Mouse (Mus musculus) 3T3-L1 (cell line): ENCODE results near the gene Plxnb1.

ENCODE experiments used
- DNase-seq: peaks from one replicate; pipeline ENCODE4 v3.0.0-alpha.2; 2015; ENCODE audit warnings: low read depth, low spot score

Gene Plxnb1

GRCm38 (mm10) chr9:109101933-109102445 lies 6.8 kb downstream of the Plxnb1 start:
- DNase-seq: no peak

DNA sequence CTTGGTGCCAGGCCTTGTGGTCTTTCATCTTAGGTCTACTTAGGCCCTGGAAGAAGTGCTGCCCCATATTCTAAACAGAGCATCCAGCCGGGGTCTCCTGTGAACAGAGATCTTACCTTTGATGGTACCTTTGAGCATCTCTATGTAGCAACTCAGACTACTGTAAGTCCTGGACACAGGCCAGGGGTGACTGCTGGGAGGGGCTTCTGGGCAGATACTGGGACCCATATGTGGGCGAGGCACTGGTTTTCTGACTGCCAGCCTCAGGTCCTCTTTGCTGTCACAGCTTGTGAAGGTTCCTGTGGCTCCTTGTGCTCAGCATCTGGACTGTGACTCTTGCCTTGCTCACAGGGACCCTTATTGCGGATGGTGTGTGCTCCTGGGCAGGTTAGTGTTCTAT lies 7.4 kb downstream of the Plxnb1 start:
- DNase-seq: no peak

- no peak for DNase-seq
Observed at GRCm38 (mm10) chr9:109103250-109103649, 8.1 kb downstream of the Plxnb1 start.

GRCm38 (mm10) chr9:109104083-109104482 lies 8.9 kb downstream of the Plxnb1 start:
- no peak for DNase-seq

DNA sequence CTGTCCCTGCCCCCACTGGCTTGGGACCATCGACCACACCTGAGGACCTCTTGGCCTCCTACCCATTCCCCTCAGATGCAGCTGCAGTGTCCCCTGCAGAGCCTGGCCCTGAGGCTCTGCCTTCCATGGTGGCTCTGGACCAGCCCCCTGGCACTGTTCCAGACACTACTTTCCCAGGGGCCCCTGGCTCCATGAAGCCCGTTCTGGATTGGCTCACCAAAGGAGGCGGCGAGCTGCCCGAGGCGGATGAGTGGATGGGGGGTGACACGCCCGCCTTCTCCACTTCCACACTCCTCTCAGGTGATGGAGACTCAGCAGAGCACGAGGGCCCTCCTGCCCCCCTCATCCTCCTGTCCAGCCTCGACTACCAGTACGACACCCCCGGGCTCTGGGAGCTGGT lies 9.8 kb downstream of the Plxnb1 start:
- no peak for DNase-seq

GRCm38 (mm10) chr9:109105648-109106047 lies 10.5 kb downstream of the Plxnb1 start:
- no peak for DNase-seq

DNA sequence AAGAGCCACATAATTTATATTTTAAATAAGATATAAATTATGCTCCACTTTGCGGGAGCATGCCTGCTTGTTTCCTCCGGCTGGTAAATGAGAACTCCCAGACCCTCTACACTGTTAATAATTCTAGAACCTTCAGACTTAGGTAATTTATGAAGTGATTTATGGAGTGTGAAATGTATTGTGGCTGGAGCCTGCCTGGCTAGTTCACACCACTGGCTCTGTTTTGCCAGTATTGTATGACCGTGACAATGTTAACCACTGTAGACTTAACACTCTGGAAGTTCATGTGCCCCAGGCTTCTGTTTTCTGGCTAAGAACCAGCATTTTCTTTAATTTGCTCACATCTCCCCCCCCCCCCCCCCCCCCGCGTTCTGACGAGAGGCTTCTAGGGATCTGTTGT lies 12.2 kb downstream of the Plxnb1 start:
- no peak for DNase-seq

- no peak for DNase-seq
Observed at GRCm38 (mm10) chr9:109110240-109110639, 15.1 kb downstream of the Plxnb1 start.

- no peak for DNase-seq
Observed at GRCm38 (mm10) chr9:109111101-109111500, 15.9 kb downstream of the Plxnb1 start.

- no peak for DNase-seq
Observed at GRCm38 (mm10) chr9:109111591-109111990, 16.4 kb downstream of the Plxnb1 start.

GRCm38 (mm10) chr9:109113331-109113730 lies 18.1 kb downstream of the Plxnb1 start:
- no peak for DNase-seq

DNA sequence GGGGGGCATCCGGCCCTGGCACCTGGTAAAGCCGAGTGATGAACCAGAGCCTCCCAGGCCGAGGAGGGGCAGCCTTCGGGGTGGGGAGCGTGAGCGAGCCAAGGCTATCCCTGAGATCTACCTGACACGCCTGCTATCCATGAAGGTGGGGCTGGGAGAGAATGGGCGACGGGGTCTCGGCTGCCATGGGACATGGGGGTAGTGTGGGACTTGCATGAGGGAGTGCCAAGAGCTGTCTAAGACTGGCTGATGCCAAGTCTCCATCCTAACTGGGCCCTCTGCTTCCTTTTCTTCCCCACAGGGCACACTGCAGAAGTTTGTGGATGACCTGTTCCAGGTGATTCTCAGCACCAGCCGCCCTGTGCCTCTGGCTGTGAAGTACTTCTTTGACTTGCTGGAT lies 19.1 kb downstream of the Plxnb1 start:
- no peak for DNase-seq

GRCm38 (mm10) chr9:109114871-109115270 lies 19.7 kb downstream of the Plxnb1 start:
- DNase-seq: no peak

DNA sequence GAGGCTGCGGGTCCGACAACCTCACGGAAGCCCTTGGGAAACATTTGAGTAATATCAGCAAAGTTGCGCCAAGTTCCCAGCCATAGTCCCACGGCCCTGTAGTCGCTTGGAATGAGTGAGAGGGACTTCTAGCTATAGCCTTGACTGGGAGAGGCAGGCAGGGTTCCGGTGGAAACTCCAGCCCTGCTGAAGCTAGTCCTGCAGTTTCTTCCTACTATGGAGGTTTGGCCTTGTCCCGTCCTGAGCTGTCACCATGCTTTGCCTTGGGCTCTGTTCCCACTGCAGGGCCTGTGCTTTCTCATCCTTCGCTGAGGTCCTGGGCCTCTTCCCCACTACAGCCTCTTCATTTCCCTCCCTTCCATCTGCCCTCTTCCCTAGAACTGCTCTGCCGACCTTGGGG lies 21.0 kb downstream of the Plxnb1 start:
- DNase-seq: no peak

GRCm38 (mm10) chr9:109118106-109118505 lies 22.9 kb downstream of the Plxnb1 start:
- DNase-seq: no peak

GRCm38 (mm10) chr9:109119571-109119970 lies 24.4 kb downstream of the Plxnb1 start:
- no peak for DNase-seq

GRCm38 (mm10) chr9:109120956-109121355 lies 25.8 kb downstream of the Plxnb1 start:
- DNase-seq: no peak

DNA sequence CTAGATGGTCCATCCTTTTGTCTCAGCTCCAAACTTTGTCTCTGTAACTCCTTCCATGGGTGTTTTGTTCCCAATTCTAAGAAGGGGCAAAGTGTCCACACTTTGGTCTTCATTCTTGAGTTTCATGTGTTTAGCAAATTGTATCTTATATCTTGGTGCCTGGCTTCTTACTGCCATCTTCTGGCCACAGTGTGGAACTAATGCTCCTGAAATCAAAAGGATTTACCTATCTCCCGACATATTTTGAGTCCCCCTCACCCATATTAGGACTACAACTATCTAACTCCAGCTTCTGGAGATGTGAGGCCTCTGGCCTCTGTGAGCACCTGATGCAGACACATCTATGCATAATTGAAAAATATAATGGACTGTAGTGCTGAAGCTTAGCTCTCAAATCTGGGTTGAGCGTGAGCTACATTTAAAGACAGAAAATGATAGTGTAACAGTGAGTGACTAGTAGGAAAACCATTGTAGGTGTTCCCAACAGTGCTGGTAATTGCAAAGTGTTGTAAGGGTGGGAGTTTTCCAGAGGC lies 27.4 kb downstream of the Plxnb1 start:
- DNase-seq: peak; percentile 65

DNA sequence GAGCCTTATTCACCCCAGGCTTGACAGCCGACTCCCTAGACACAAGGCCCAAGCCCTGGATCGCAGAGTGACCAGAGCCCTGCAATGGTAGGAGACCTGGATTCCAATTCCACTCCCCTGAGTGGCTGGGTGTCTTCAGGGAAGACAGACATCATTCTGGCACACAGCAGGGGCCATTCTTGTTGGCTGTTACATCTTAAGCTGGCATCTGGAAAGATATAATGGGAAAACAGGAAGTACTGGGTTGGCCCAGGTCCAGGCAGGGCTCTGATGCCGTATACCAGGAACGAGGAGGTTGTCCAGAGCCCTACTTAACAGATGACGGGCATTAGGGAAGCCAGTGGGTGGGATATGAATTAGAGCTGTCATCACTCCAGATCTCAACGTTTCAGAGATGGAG lies 28.1 kb downstream of the Plxnb1 start:
- peak; percentile 41 for DNase-seq

DNA sequence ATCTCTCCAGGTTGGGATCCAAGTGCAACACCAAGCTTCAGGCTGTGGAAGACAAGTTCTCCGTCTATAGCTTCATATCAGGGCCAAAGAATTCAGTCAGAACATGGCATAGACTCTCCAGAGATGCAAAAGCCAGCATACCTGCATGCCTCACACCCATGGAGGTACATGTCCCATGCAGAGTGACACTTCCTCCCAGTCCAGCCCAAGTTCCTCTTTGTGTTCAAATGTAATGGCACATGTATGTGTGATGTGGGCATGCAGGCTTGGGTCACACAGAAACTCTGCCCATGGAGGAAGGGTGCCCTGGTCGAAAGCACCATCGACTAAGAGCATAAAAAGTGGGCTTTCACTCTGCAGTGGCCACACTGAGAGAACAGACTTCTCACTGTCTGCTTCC lies 29.0 kb downstream of the Plxnb1 start:
- no peak for DNase-seq

GRCm38 (mm10) chr9:109125043-109125442 lies 29.9 kb downstream of the Plxnb1 start:
- no peak for DNase-seq

- DNase-seq: no peak
Observed at GRCm38 (mm10) chr9:109125481-109125880, 30.3 kb downstream of the Plxnb1 start.

- DNase-seq: no peak
Observed at GRCm38 (mm10) chr9:109127076-109127475, 31.9 kb downstream of the Plxnb1 start.

GRCm38 (mm10) chr9:109128211-109128610 lies 33.0 kb downstream of the Plxnb1 start:
- peak; percentile 62 for DNase-seq
